Mouse (Mus musculus) cerebellum, adult 2 months (tissue): ENCODE results near the gene Lemd1.

Experiments
- CTCF ChIP-seq: fragments of 200-500 bp; IDR thresholded peaks from 2 replicates; pipeline ENCODE4 v1.5.1; 2011; ENCODE audit warnings: low read depth, mild to moderate bottlenecking, control low read depth, low read length, moderate library complexity, borderline replicate concordance; ENCODE audit not compliant: insufficient read depth
- POLR2A ChIP-seq: fragments of 200-500 bp; IDR thresholded peaks from 2 replicates; pipeline ENCODE4 v1.6.1; 2011; ENCODE audit warnings: low read length, control low read depth, borderline replicate concordance; ENCODE audit not compliant: insufficient read depth

DNA sequence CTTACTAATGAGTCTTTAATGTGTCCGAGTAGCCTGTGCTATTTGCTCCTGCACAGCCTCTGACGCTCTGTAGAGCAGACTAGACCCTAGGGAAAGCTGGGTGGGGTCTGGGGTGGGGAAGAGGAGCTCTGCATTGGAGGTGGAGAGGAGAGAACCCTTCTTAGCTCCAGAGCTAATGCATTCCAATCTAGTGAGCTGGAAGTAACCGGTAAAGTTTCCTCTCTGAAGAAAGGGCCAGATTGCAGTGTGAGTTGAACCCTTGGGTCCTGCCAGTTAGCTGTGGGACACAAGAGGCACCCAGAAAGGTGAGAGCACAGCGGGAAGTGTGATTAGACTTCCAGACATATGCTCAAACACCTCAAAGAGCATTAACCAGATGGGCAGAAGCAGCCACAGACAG, 100.5 kb downstream of the Lemd1 start:
- no peak for TF ChIP-seq CTCF
- no peak for TF ChIP-seq POLR2A
